Mouse (Mus musculus): ENCODE measurements around the gene Kazn.

Gene Kazn

GRCm38 (mm10) chr4:142240874-142241273 lies 1.7 kb upstream of the Kazn start:
- no peak for DNase-seq

DNA sequence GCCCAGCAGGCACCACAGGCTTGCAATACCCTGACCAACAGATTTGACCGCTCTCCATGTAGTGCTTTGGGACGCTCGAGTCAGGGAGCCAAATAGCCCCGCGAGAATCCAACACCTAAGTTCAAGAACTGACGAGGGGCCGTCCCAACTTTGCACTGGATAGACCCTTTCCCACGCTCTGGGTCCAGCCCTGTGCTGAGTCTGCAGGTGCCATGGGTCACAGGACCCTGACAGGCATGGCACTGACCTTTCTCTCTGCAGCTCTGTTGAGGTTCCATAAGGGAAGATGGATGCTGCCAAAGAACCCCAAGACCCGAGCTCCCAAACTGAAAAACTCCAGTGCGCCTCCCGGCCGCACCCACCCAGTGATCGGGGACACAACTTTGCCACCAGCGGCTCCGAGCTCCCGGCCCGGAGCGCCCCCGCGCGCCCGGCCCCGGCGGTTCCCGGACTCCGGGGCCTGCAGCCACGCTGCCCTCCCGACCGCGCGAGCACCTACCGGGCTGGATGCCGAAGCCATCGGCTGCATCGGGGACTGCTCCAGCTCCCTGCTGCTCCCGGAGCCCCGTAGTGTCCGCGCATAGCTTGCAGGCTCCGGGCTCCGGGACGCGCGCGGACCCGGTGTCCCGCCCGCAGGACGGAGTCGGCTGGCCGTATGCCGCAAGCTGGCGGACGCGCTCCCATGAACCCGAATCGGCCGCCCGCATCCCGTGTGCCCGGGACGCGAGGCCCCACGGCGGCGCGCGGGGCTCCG lies 538 bp downstream of the Kazn start:
- DNase-seq, result peak; percentile 63 to 69

DNA sequence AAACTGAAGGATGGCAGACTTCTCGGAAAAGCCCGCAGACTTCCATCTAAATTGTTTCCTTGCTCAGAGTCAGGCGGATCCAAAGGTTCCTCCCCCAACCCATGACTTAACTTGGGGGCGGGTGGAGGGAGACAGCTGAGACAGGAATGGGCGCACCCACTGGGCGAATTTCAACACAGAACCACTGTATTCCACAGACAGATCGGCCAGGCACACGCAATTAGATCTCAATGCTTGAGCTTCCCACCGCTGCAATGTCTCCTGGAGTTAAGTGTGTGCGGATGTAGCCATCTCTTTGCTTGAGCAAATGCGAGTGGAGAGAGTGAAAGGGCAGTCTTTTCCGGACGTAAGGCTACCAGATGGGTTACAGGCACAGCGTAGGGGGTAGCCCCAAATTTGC lies 1.2 kb downstream of the Kazn start:
- no peak for DNase-seq

DNA sequence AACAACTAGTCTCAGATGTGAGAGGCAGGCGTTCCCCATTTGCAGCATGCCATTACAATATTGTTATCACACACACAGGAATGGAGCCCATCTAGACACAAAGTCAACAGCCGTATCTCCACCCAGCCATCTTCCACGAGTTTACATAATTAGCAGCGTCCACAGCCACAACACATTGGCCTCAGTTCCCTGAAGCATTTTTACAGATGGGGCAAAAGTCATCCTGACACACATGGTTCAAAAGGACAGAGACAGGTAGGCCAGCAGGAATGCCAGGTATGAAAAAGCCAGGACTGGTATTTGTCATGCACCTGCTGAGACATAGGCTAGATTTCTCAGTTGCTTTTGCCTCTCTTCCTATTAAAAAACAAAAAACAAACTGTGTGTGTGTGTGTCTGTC lies 2.5 kb downstream of the Kazn start:
- DNase-seq, result no peak

DNA sequence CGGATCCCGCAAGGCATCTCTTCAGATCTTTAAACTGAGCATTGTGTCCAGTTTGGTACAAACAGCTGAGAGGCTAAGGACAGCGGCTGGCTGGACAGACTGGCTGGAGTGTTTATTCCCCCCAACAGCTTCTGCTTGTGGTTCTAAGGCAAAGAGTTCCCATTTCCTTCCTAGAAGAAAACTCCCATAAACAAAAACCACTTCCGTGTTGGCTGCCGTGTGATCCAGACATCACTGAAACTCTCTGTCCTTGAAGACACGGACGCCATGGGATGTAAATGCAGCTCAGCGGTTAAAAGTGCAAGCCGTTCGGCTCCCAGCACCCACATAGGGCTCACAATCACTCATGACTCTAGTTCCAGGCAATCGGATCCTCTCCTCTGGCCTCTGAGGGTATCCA lies 3.8 kb downstream of the Kazn start:
- DNase-seq, result no peak

GRCm38 (mm10) chr4:142234828-142235227 lies 4.4 kb downstream of the Kazn start:
- no peak for DNase-seq

DNA sequence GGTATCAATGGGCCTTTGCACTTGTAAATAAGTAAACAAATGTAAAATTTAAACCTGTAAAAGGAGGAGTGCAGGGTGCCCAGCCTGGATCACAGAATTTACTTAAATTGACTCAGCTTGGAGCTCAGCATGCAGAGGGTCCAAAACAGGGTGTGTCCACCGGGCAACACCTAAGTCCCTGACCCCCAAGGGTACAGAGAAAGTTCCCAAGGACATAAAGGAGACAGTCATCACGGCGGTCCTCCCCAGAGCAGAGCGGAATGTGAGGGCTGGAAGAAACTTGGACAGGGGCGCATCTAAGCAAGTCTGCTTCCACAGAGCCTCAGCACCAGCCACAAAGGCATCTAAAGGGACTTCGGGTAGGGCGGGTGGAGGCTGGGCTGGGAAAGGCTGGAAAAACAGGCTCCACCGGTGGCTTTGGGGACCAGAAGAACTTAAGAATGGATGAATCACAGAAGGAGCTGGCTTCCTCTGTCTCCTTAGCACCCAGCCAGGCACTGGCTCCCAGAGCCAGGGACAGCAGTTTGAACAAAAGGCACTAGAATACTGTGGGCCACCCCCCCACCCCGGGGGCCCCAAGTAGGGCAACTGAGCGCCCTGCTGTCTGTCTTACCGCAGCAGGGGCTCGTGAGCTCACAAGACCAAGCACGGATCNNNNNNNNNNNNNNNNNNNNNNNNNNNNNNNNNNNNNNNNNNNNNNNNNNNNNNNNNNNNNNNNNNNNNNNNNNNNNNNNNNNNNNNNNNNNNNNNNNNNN lies 10.2 kb downstream of the Kazn start:
- no peak for DNase-seq

- no peak for DNase-seq
These were observed 15.1 kb downstream of the Kazn start for GRCm38 (mm10) chr4:142223898-142224645.

GRCm38 (mm10) chr4:142222385-142222784 lies 16.8 kb downstream of the Kazn start:
- DNase-seq, result no peak

- DNase-seq, result no peak
These were observed 17.5 kb downstream of the Kazn start for GRCm38 (mm10) chr4:142221757-142222072.

- DNase-seq, result peak; percentile 43 to 53
These were observed 18.0 kb downstream of the Kazn start for GRCm38 (mm10) chr4:142221025-142221756.

GRCm38 (mm10) chr4:142218997-142219396 lies 20.2 kb downstream of the Kazn start:
- DNase-seq, result no peak

- DNase-seq, result no peak
These were observed 22.2 kb downstream of the Kazn start for GRCm38 (mm10) chr4:142217048-142217447.

GRCm38 (mm10) chr4:142215760-142216159 lies 23.4 kb downstream of the Kazn start:
- no peak for DNase-seq

DNA sequence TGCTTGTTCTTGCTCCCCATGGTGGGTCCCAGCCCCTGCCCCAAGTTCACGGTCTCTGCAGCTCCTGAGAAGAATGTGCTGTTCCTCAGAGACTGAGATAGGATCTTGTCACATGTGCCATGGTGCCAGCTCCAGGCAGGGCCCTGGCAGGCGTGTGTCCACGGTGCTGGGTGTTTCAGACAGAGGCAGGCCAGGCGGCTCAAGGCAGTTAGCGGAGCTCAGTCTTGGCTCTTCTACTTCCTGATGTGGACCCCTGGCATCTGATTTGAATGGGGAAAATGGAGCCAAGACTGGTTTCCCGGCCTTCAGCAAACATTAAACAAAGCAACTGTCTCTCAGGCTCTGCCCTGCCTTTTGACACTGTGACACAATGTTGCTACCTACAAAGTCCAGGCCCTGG lies 24.7 kb downstream of the Kazn start:
- DNase-seq, result no peak

GRCm38 (mm10) chr4:142212425-142212824 lies 26.8 kb downstream of the Kazn start:
- peak; percentile 54 to 67 for DNase-seq

GRCm38 (mm10) chr4:142209884-142210283 lies 29.3 kb downstream of the Kazn start:
- DNase-seq, result no peak

GRCm38 (mm10) chr4:142209476-142209875 lies 29.7 kb downstream of the Kazn start:
- DNase-seq, result no peak

GRCm38 (mm10) chr4:142205693-142206092 lies 33.5 kb downstream of the Kazn start:
- DNase-seq, result no peak

- DNase-seq, result peak; percentile 48 to 54
These were observed 42.6 kb downstream of the Kazn start for GRCm38 (mm10) chr4:142196626-142197025.

- peak; percentile 60 to 65 for DNase-seq
These were observed 45.4 kb downstream of the Kazn start for GRCm38 (mm10) chr4:142193780-142194179.

GRCm38 (mm10) chr4:142193151-142193578 lies 46.0 kb downstream of the Kazn start:
- no peak for DNase-seq

DNA sequence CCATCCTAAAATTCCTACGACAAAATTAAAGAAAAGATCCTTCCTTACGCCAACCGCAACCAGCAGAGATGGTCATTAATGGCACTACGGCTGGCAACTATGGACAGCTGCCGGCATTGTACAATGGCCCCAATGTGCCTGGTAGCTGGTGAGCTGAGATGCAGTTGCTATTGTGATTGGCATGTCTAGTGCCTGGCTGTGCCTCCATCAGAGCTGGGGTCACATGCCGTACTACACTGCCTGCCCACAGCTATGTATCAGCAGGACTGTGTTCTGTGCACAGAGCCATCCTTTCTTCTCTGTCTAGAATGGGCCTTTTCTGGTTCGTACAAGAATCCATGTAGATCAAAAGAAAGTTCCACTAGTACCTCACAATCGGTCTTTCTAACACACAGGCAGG lies 49.2 kb downstream of the Kazn start:
- no peak for DNase-seq
